ENCODE assay signal across 19 mouse cellular contexts in genomic region chr3:109775200-109775599, GRCm38 (mm10).
"Had no signal": no experiment of that assay in that cellular context is flagged by ENCODE, and none has a peak within 500 bp of the region (broad histone marks: within the 10 kb centered on the region; RNA-seq: fewer than 3 reads in every experiment).

No protein-coding gene starts in this region.

- H3K27ac ChIP-seq: midbrain, embryonic 10.5 days; midbrain, embryonic 12.5 days; neural tube, embryonic 13.5 days; neural tube, embryonic 15.5 days had no signal

- DNase-seq: lung, adult 18-20 months; lung, embryonic 14.5 days; lung, postnatal 10 days; lung, postnatal 4 days; midbrain, embryonic 14.5 days; retina, postnatal 1 day; right cerebral cortex, adult 18-20 months; right cerebral cortex, postnatal 25 days; right cerebral cortex, postnatal 4 days; spleen, adult 18-20 months; thymus, adult 18-20 months; thymus, postnatal 14 days; thymus, postnatal 36 days had no signal

- H3K4me2 ChIP-seq: lung, embryonic 14.5 days; midbrain, embryonic 12.5 days; neural tube, embryonic 13.5 days; neural tube, embryonic 15.5 days had no signal

- H3K27me3 ChIP-seq: midbrain, embryonic 12.5 days; neural tube, embryonic 13.5 days; neural tube, embryonic 15.5 days had no signal

- ATAC-seq: midbrain, embryonic 16.5 days had no signal

- H3K4me1 ChIP-seq: midbrain, embryonic 10.5 days; midbrain, embryonic 12.5 days; neural tube, embryonic 13.5 days had no signal

- H3K9me3 ChIP-seq: midbrain, embryonic 10.5 days; midbrain, embryonic 12.5 days; neural tube, embryonic 13.5 days; neural tube, embryonic 15.5 days had no signal

- H3K36me3 ChIP-seq: midbrain, embryonic 10.5 days; midbrain, embryonic 12.5 days; neural tube, embryonic 13.5 days; neural tube, embryonic 15.5 days had no signal

- H3K4me3 ChIP-seq: midbrain, embryonic 10.5 days; midbrain, embryonic 12.5 days; myocyte; neural tube, embryonic 13.5 days; neural tube, embryonic 15.5 days had no signal

- H3K9ac ChIP-seq: lung, embryonic 14.5 days; midbrain, embryonic 12.5 days; neural tube, embryonic 13.5 days; neural tube, embryonic 15.5 days had no signal
